Mouse (Mus musculus): ENCODE measurements at regions not wholly inside any gene's neighbourhood (a gene's known extent, or its start where the extent isn't known, plus 50 kb on each side); places are given as distances from the start of the nearest gene placed in this dataset.

GRCm38 (mm10) chr3:9200156-9200555 lies 409.7 kb downstream of the Zfp704 start:
- H3K4me1 ChIP-seq (ENCODE audit: control insufficient read depth, insufficient read depth, low read length): no peaks in the 10 kb centered on the region
- WGBS: 58% methylated on average over 5 of the region's 5 CpGs
- no peaks in the 10 kb centered on the region for H3K36me3 ChIP-seq (ENCODE audit: control insufficient read depth, insufficient read depth, low read length)
- H3K79me2 ChIP-seq (ENCODE audit: control insufficient read depth, insufficient read depth, low read length): no peaks in the 10 kb centered on the region
- H3K27me3 ChIP-seq (ENCODE audit: control insufficient read depth, insufficient read depth, low read length): no peaks in the 10 kb centered on the region
- H3K9ac ChIP-seq (ENCODE audit: low read depth, low read length): no peak overlapping the region
- TF ChIP-seq CTCF (IDR thresholded peaks at IDR 0.05; ENCODE audit: low read depth, low read length) (no peak), POLR2A (IDR thresholded peaks at IDR 0.05; ENCODE audit: extremely low read depth, insufficient read depth, low read length) (no peak)
- no peak overlapping the region for H3K27ac ChIP-seq (replicated peaks; ENCODE audit: insufficient read depth, low read depth, low read length)
- no peak overlapping the region for H3K4me3 ChIP-seq (ENCODE audit: insufficient read depth, low read depth, low read length)
- DNase-seq (ENCODE audit: extremely low read depth, low read depth, low spot score): peak; percentile 5

DNA sequence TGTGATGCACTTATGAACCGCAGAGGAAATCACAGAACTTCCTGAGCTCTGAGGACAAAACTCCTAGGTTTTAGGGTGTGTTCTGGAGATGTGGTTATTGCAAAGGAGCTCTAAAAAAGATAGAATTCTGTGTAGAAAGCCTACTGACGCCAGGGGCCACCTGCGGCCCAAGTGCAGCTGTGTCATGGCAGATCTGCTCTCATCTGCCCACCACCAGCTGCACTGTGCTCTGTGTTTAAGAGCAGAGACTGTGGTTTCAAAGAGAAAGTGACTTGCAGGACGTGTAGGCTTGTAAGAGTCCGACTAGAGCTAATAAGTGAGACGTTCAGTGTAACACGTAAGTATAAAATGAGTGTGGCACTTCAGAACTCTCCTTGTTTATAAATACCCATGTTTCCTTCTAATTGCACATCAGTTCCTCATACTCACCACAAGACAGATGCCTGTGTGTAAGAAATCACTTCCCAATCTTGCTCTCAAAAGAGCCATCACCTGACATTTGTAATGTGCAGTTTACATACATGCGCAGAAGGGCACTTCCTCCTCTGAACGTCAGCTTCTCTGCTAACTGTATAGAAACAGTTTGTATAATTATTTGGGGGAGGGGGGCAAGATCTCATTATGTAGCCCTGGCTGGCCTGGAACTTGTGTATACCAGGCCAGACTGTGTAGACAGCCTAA lies 411.1 kb downstream of the Zfp704 start:
- Histone ChIP-seq H3K27ac (replicated peaks; ENCODE audit: insufficient read depth, low read depth, low read length) (no peak overlapping the region), H3K36me3 (ENCODE audit: control insufficient read depth, insufficient read depth, low read length) (no peaks in the 10 kb centered on the region), H3K27me3 (ENCODE audit: control insufficient read depth, insufficient read depth, low read length) (no peaks in the 10 kb centered on the region), H3K4me1 (ENCODE audit: control insufficient read depth, insufficient read depth, low read length) (no peaks in the 10 kb centered on the region), H3K9ac (ENCODE audit: low read depth, low read length) (no peak overlapping the region), H3K4me3 (ENCODE audit: insufficient read depth, low read depth, low read length) (no peak overlapping the region), H3K79me2 (ENCODE audit: control insufficient read depth, insufficient read depth, low read length) (no peaks in the 10 kb centered on the region)
- 88% methylated on average over 9 of the region's 9 CpGs for WGBS
- TF ChIP-seq POLR2A (IDR thresholded peaks at IDR 0.05; ENCODE audit: extremely low read depth, insufficient read depth, low read length) (no peak), CTCF (IDR thresholded peaks at IDR 0.05; ENCODE audit: low read depth, low read length) (no peak)
- DNase-seq (ENCODE audit: extremely low read depth, low read depth, low spot score): no peak

- Histone ChIP-seq H3K36me3 (ENCODE audit: control insufficient read depth, insufficient read depth, low read length) (no peaks in the 10 kb centered on the region), H3K9ac (ENCODE audit: low read depth, low read length) (no peak overlapping the region), H3K79me2 (ENCODE audit: control insufficient read depth, insufficient read depth, low read length) (no peaks in the 10 kb centered on the region), H3K27ac (replicated peaks; ENCODE audit: insufficient read depth, low read depth, low read length) (no peak overlapping the region), H3K4me3 (ENCODE audit: insufficient read depth, low read depth, low read length) (no peak overlapping the region), H3K4me1 (ENCODE audit: control insufficient read depth, insufficient read depth, low read length) (no peaks in the 10 kb centered on the region), H3K27me3 (ENCODE audit: control insufficient read depth, insufficient read depth, low read length) (no peaks in the 10 kb centered on the region)
- no peak for DNase-seq (ENCODE audit: extremely low read depth, low read depth, low spot score)
- TF ChIP-seq POLR2A (IDR thresholded peaks at IDR 0.05; ENCODE audit: extremely low read depth, insufficient read depth, low read length) (no peak), CTCF (IDR thresholded peaks at IDR 0.05; ENCODE audit: low read depth, low read length) (no peak)
- 85% methylated on average over 8 of the region's 8 CpGs for WGBS
Measured at GRCm38 (mm10) chr3:9195781-9196180, 414.1 kb downstream of the Zfp704 start.

DNA sequence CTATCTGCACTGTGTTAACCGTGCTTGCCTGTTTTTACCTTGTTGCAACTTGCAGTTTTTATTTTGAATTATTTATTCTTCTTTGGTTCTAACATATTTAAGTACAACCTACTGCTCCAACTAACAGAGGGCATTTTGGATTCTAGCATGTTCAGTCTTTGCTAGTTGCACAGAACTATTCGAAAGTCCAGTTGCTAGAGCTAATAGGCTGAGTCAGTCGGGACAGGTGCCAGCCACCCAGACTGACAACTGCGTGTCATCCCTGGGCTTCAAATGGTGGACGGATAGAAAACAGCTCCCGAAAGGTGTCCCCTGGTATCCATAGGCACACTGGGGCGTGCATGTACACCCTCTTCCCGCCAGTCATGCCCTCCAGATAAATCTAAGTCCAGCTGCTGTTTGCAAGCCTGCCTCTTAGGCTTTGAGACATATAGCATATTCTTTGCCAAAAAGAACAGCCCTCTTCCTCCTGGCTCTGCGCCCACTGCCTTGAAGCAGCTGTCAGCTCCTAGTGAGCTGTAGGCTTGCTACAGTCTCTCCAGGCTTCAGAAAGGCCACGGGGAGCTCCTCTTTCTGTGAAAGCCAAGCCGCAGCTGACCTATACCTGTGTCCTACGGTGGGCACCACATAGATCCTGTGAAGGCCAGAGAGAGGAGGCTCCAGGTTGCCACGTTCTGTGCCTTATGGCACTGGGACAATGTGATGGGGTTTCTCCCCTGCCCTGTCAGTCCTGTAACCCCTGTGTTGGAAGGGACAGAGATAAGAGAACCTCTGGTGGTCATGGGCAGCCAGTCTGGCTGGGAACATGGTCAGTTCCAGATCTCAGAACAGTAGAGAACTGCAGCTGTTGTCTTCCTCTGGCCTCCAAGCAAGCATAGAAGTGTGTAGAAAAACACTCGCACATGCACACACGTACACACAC lies 420.3 kb downstream of the Zfp704 start:
- H3K79me2 ChIP-seq (ENCODE audit: control insufficient read depth, insufficient read depth, low read length): no peaks in the 10 kb centered on the region
- H3K27me3 ChIP-seq (ENCODE audit: control insufficient read depth, insufficient read depth, low read length): no peaks in the 10 kb centered on the region
- H3K9ac ChIP-seq (ENCODE audit: low read depth, low read length): no peak overlapping the region
- TF ChIP-seq POLR2A (IDR thresholded peaks at IDR 0.05; ENCODE audit: extremely low read depth, insufficient read depth, low read length) (no peak), CTCF (IDR thresholded peaks at IDR 0.05; ENCODE audit: low read depth, low read length) (no peak)
- 85% methylated on average over 15 of the region's 15 CpGs for WGBS
- no peaks in the 10 kb centered on the region for H3K36me3 ChIP-seq (ENCODE audit: control insufficient read depth, insufficient read depth, low read length)
- H3K4me1 ChIP-seq (ENCODE audit: control insufficient read depth, insufficient read depth, low read length): no peaks in the 10 kb centered on the region
- no peak overlapping the region for H3K27ac ChIP-seq (replicated peaks; ENCODE audit: insufficient read depth, low read depth, low read length)
- H3K4me3 ChIP-seq (ENCODE audit: insufficient read depth, low read depth, low read length): no peak overlapping the region
- no peak for DNase-seq (ENCODE audit: extremely low read depth, low read depth, low spot score)

DNA sequence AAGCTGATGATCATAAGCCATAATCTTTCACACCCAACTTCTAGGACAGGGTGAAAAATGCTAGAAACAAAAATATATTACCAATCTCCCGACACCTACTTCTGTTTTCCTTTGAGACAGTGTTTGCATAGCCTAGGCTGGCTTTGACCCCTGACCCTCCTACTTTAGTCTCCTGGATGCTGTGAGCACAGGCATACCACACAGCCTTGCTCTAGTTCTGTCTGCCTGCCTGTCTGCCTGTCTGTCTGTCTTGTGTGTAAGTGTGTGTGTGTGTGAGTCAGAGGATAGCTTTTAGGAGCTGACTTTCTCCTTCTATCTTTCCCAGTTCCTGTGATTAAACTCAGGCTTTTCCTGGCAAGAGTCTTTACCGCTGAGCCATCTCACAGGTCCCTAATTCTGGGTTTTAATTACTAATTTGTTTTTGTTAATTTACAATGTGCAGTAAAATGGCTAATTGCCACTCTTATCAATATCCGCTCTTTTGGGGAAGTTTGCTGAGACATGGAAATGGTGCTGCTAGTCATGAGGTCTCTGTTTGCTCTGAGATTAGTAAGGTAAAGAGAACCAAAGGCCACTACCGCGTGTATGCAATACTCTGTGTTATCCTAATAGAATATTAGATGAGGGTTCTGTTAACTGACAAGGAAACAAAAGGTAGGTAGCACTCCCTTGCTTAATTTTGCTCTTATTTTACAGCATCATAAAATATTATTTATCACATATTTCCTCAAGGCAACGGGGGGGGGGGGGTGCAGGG lies 423.3 kb downstream of the Zfp704 start:
- Histone ChIP-seq H3K4me3 (ENCODE audit: insufficient read depth, low read depth, low read length) (no peak overlapping the region), H3K27ac (replicated peaks; ENCODE audit: insufficient read depth, low read depth, low read length) (no peak overlapping the region), H3K9ac (ENCODE audit: low read depth, low read length) (no peak overlapping the region), H3K4me1 (ENCODE audit: control insufficient read depth, insufficient read depth, low read length) (no peaks in the 10 kb centered on the region), H3K27me3 (ENCODE audit: control insufficient read depth, insufficient read depth, low read length) (no peaks in the 10 kb centered on the region), H3K36me3 (ENCODE audit: control insufficient read depth, insufficient read depth, low read length) (no peaks in the 10 kb centered on the region), H3K79me2 (ENCODE audit: control insufficient read depth, insufficient read depth, low read length) (no peaks in the 10 kb centered on the region)
- WGBS: 34% methylated on average over 6 of the region's 6 CpGs
- no peak for DNase-seq (ENCODE audit: extremely low read depth, low read depth, low spot score)
- TF ChIP-seq POLR2A (IDR thresholded peaks at IDR 0.05; ENCODE audit: extremely low read depth, insufficient read depth, low read length) (no peak), CTCF (IDR thresholded peaks at IDR 0.05; ENCODE audit: low read depth, low read length) (no peak)

All from liver, adult 2 months (tissue).